Mouse (Mus musculus): Measurements from ENCODE around the gene Palld.

The Palld gene

DNA sequence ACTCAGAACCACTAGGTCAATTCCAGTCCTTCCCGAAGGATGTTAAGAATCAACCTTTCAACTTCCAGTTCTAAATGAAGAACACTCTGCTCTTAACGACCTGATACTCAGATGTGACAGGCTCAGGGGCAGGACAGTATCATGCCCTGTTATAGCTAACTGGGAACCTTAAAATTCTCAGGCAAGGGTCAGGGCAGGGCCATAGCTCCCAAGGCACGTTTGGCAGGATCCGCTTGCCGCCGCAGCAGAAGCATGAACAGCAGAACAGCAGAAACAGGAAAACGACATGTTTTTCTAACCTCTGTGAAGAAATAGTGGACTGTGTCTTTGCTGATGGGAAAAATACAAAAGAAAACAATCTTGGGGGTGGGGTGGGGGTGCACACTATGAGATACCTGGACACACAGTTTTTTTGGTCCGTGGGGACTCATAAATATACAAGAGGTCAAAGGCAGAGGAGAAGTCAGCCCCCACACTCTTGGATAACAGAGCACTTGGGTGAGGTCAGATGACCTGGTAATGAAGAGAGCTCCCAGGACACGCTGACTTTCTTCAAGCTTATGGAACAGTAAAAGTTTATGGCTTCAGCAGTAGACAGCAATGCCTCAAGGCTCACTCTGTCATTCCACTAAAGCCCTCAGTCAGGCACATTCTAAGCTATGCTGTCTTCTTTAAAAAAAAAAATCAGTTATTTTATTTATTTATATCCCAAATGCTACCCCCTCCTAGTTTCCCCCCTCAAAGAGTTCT, 201.4 kb downstream of the Palld start:
- H3K36me3 ChIP-seq (ENCODE audit: insufficient read depth, low read length): no peaks in the 10 kb centered on the region
- TF ChIP-seq CTCF (conservative IDR thresholded peaks at IDR 0.05; ENCODE audit: low read length): no peak
- no peak for TF ChIP-seq POU5F1 (IDR thresholded peaks at IDR 0.05; ENCODE audit: borderline replicate concordance, low read length)
- TF ChIP-seq NANOG (IDR thresholded peaks at IDR 0.05; ENCODE audit: borderline replicate concordance, low read length): no peak
- H3K9me3 ChIP-seq (ENCODE audit: low read length): no peaks in the 10 kb centered on the region
- no peak overlapping the region for H3K4me3 ChIP-seq (replicated peaks; ENCODE audit: low read length)
- no peaks in the 10 kb centered on the region for H3K27me3 ChIP-seq (ENCODE audit: insufficient read depth, low read length)
- H3K4me1 ChIP-seq (replicated peaks; ENCODE audit: low read depth, low read length): no peaks in the 10 kb centered on the region

DNA sequence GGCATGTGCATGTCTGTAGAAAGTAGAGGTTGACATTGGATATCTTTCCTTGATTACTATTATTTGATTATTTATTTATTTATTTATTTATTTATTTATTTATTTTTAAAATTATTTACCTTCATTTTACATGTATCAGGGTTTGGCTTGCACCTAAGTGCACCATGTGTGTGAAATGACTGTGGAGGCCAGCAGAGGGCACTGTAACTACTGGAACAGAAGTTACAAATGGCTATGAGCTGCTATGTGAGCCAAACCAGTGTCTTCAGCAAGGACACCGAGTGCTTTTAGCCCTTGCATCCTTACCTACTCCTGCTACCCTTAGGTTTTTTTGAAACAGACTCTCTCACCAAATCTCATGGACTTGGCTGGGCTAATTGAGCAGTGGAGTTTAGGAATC, 202.2 kb downstream of the Palld start:
- H3K4me1 ChIP-seq (replicated peaks; ENCODE audit: low read depth, low read length): peaks cover 3% of the 10 kb centered on the region
- H3K36me3 ChIP-seq (ENCODE audit: insufficient read depth, low read length): no peaks in the 10 kb centered on the region
- H3K27me3 ChIP-seq (ENCODE audit: insufficient read depth, low read length): no peaks in the 10 kb centered on the region
- TF ChIP-seq CTCF (conservative IDR thresholded peaks at IDR 0.05; ENCODE audit: low read length): peak; percentile 57
- TF ChIP-seq NANOG (IDR thresholded peaks at IDR 0.05; ENCODE audit: borderline replicate concordance, low read length): no peak
- H3K4me3 ChIP-seq (replicated peaks; ENCODE audit: low read length): no peak overlapping the region
- no peaks in the 10 kb centered on the region for H3K9me3 ChIP-seq (ENCODE audit: low read length)

DNA sequence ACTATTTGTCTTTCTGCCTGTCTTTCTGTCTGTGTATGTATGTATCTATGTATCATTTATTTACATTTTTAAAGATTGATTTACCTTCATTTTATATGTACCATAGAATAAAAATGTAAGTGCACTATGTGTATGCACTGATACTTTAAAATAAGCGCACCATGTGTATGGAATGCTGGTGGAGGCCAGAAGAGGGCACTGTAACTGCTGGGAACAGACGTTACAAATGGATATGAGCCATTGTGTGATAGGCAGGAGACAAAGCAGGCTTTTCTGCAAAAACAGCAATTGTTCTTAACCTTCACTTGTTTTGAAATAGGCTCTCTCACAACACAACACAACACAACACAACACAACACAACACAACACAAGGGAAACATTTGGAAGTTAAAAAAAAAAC, 203.5 kb downstream of the Palld start:
- no peaks in the 10 kb centered on the region for H3K36me3 ChIP-seq (ENCODE audit: insufficient read depth, low read length)
- H3K9me3 ChIP-seq (ENCODE audit: low read length): no peaks in the 10 kb centered on the region
- TF ChIP-seq POU5F1 (IDR thresholded peaks at IDR 0.05; ENCODE audit: borderline replicate concordance, low read length) (no peak), CTCF (conservative IDR thresholded peaks at IDR 0.05; ENCODE audit: low read length) (peak; percentile 63)
- H3K4me1 ChIP-seq (replicated peaks; ENCODE audit: low read depth, low read length): peaks cover 3% of the 10 kb centered on the region
- H3K4me3 ChIP-seq (replicated peaks; ENCODE audit: low read length): no peak overlapping the region
- H3K27me3 ChIP-seq (ENCODE audit: insufficient read depth, low read length): no peaks in the 10 kb centered on the region

DNA sequence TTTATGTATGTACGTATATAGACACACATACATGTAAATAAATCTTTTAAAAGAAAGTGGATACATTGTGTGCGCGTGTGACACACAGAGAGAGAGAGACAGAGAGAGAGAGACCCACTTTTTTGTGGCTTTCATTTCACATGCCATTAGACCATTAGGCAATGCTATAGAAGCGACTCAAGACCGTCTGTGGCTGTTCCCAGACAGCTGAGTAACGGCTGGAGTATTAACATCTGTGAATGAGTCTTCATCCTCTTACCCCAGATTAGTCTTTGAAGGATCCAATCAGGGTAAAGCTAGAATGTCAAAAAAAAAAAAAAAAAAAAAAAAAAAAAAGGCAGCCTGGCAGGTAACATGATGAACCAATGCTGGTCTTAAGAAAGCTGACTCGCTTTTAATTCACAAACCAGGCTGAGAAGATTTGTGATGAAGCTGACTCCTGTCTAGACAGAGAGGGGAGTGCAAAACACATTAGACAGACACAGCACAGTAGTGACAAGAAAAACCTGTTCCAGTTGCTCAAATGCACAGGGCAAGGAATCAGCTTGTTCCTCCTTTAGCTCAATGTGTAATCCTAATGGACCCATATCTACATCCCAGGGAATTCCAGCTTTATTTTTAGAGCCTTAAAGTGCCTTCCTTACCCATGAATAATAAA, 204.6 kb downstream of the Palld start:
- no peaks in the 10 kb centered on the region for H3K27me3 ChIP-seq (ENCODE audit: insufficient read depth, low read length)
- H3K4me3 ChIP-seq (replicated peaks; ENCODE audit: low read length): no peak overlapping the region
- TF ChIP-seq POU5F1 (IDR thresholded peaks at IDR 0.05; ENCODE audit: borderline replicate concordance, low read length) (no peak), NANOG (IDR thresholded peaks at IDR 0.05; ENCODE audit: borderline replicate concordance, low read length) (no peak), CTCF (conservative IDR thresholded peaks at IDR 0.05; ENCODE audit: low read length) (no peak)
- H3K9me3 ChIP-seq (ENCODE audit: low read length): no peaks in the 10 kb centered on the region
- no peaks in the 10 kb centered on the region for H3K36me3 ChIP-seq (ENCODE audit: insufficient read depth, low read length)
- peaks cover 3% of the 10 kb centered on the region for H3K4me1 ChIP-seq (replicated peaks; ENCODE audit: low read depth, low read length)

DNA sequence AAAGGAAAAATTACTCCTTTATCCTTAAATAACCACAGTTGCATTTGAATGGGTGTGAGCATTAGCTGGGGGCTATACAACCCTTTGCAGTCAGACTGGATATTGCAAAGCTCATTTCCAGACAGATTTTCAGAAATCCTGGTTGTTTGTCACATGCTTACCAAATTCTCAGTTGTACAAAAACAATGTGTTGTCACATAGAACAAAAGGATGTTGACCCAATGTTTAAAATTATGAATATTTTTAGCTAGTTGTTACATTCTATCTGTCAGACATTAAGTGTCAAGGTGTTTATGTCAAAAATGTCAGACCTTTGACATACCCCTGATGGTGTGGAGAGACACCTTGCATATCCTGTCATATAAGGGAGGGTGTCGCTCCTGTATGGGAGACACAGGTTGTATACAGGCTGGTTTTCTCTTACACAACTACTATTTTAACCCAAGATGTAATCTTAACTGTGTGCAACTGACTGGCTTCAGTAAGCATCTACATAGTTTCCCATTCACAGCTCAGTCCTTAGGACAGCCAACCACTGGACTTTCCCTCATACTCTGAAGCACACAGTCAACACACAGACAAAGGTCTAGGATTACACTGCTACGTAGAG, 205.5 kb downstream of the Palld start:
- no peaks in the 10 kb centered on the region for H3K27me3 ChIP-seq (ENCODE audit: insufficient read depth, low read length)
- no peak overlapping the region for H3K4me3 ChIP-seq (replicated peaks; ENCODE audit: low read length)
- no peaks in the 10 kb centered on the region for H3K36me3 ChIP-seq (ENCODE audit: insufficient read depth, low read length)
- TF ChIP-seq CTCF (conservative IDR thresholded peaks at IDR 0.05; ENCODE audit: low read length) (no peak), NANOG (IDR thresholded peaks at IDR 0.05; ENCODE audit: borderline replicate concordance, low read length) (no peak), POU5F1 (IDR thresholded peaks at IDR 0.05; ENCODE audit: borderline replicate concordance, low read length) (no peak)
- H3K4me1 ChIP-seq (replicated peaks; ENCODE audit: low read depth, low read length): peaks cover 3% of the 10 kb centered on the region
- H3K9me3 ChIP-seq (ENCODE audit: low read length): no peaks in the 10 kb centered on the region

DNA sequence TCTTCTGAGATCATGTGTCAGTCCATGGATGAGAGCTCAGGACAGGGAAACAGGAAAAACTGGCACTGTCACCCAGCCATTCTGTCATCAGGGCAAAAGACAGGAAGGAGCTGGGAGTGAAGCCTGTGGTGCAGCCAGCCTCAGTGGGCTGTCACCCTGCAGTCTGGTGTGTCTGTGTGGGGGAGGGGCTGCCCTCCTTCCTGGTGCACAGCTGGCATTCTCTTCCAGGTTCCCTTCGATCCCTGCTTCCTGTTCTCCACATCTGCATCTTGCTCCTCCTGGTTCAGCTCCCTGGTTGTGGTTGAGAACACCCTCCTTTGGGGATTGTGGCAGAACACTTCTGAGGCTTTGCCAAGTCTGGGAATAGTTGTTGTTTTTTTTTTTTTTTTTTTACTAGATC, 207.1 kb downstream of the Palld start:
- TF ChIP-seq CTCF (conservative IDR thresholded peaks at IDR 0.05; ENCODE audit: low read length): no peak
- no peak for TF ChIP-seq NANOG (IDR thresholded peaks at IDR 0.05; ENCODE audit: borderline replicate concordance, low read length)
- Histone ChIP-seq H3K4me1 (replicated peaks; ENCODE audit: low read depth, low read length) (peaks cover 3% of the 10 kb centered on the region), H3K36me3 (ENCODE audit: insufficient read depth, low read length) (no peaks in the 10 kb centered on the region), H3K9me3 (ENCODE audit: low read length) (no peaks in the 10 kb centered on the region), H3K27me3 (ENCODE audit: insufficient read depth, low read length) (no peaks in the 10 kb centered on the region), H3K4me3 (replicated peaks; ENCODE audit: low read length) (no peak overlapping the region)

DNA sequence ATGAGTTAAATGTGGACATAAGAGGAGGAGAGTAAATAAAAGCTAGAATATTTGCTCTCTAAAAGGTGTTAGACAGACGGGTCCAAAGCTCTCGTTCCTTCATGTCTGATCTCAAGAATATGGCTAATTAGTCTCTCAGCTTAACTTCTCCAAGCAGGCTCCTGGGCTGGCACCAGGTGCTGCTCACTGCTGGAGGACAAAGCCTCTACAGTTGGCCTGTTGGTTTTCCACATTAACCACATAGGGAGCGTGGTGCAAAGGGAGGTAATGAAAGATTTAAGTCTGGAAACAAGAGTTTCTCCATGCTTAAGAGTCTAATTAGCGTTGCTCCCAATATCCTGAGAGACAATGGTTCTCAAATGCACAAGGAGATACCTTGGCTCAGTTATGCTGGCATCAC, 209.6 kb downstream of the Palld start:
- TF ChIP-seq CTCF (conservative IDR thresholded peaks at IDR 0.05; ENCODE audit: low read length): no peak
- TF ChIP-seq POU5F1 (IDR thresholded peaks at IDR 0.05; ENCODE audit: borderline replicate concordance, low read length): no peak
- TF ChIP-seq NANOG (IDR thresholded peaks at IDR 0.05; ENCODE audit: borderline replicate concordance, low read length): no peak
- H3K36me3 ChIP-seq (ENCODE audit: insufficient read depth, low read length): no peaks in the 10 kb centered on the region
- no peak overlapping the region for H3K4me3 ChIP-seq (replicated peaks; ENCODE audit: low read length)

DNA sequence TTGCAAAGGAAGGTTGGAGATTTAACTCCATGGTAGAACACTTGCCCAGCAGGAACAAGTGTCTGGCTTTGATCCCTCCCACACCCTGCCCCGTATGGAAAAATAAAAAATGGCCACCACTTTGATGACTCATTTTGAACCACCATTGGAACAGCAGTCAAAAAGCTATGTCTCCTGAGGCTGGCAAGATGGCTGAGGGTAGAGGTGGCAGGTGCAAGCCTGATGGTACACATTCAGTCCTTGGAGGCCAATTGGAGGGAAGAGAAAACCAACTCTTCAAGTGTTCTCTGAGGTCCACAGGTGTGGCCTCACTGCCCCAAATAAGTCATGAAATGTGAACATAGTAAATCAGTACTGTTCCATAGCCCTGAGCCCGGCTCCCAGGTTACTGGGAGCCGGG, 210.4 kb downstream of the Palld start:
- Histone ChIP-seq H3K4me1 (replicated peaks; ENCODE audit: low read depth, low read length) (peaks cover 6% of the 10 kb centered on the region), H3K36me3 (ENCODE audit: insufficient read depth, low read length) (no peaks in the 10 kb centered on the region), H3K27me3 (ENCODE audit: insufficient read depth, low read length) (no peaks in the 10 kb centered on the region), H3K9me3 (ENCODE audit: low read length) (no peaks in the 10 kb centered on the region), H3K4me3 (replicated peaks; ENCODE audit: low read length) (no peak overlapping the region)
- no peak for TF ChIP-seq POU5F1 (IDR thresholded peaks at IDR 0.05; ENCODE audit: borderline replicate concordance, low read length)

More for the DNA sequence above, 209.6 kb downstream of the Palld start:
- Histone ChIP-seq H3K27me3 (ENCODE audit: insufficient read depth, low read length) (no peaks in the 10 kb centered on the region), H3K4me1 (replicated peaks; ENCODE audit: low read depth, low read length) (peaks cover 3% of the 10 kb centered on the region), H3K9me3 (ENCODE audit: low read length) (no peaks in the 10 kb centered on the region)

Data from E14TG2a.4 (cell line).